Mouse (Mus musculus): ENCODE results near the gene Cradd. TPM values are rescaled to one million over a fixed set of nuclear protein-coding genes. Genes with fewer than 3 reads are reported as not detected.

Cradd gene
- polyA plus RNA-seq, 1 experiment from 2014 or later = 12.0 TPM

- no peak for ATAC-seq (ENCODE audit: low FRiP score, low TSS enrichment)
- WGBS = 74% methylated on average over 7 of the region's 7 CpGs
- DNase-seq = no peak
Measured at GRCm38 (mm10) chr10:95210664-95211372, 113.1 kb downstream of the Cradd start.

DNA sequence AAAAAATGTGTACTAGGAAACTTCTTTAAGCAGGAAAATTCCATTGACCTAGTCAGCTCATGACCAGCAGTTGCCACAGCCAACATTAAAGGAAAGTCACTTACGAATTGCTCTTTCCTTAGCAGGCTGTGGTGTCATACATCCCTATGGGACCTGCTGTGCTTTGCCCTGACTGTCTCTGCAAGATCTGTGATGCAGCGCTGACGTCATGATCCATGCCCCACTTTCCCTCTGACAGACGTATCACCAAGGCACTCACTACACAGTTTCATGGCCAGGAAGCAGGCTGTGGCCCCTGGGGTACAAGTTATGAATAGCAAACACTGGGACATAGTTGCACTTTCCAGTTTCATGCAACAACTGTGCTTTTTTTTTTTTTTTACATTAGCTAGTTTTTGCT lies 113.8 kb downstream of the Cradd start:
- H3K36me3 ChIP-seq (ENCODE audit: control insufficient read depth, insufficient read depth, low read length) = no peaks in the 10 kb centered on the region
- DNase-seq (no peak), ATAC-seq (ENCODE audit: low FRiP score, low TSS enrichment) (no peak)
- no peak overlapping the region for H3K4me3 ChIP-seq (replicated peaks; ENCODE audit: low read depth, low read length)
- H3K4me2 ChIP-seq (ENCODE audit: low read length) = no peak overlapping the region
- WGBS = 78% methylated on average over 4 of the region's 4 CpGs
- H3K27me3 ChIP-seq (ENCODE audit: control insufficient read depth, insufficient read depth, low read length) = no peaks in the 10 kb centered on the region
- 0 out of 2 replicates have a peak, but pooled peaks cover 4% of the 10 kb centered on the region for H3K4me1 ChIP-seq (ENCODE audit: control insufficient read depth, insufficient read depth, low read length)
- no peaks in the 10 kb centered on the region for H3K9me3 ChIP-seq (ENCODE audit: control insufficient read depth, low read length)
- H3K27ac ChIP-seq (replicated peaks; ENCODE audit: low read depth, low read length) = no peak overlapping the region
- no peak overlapping the region for H3K9ac ChIP-seq (replicated peaks; ENCODE audit: low read length)

More at GRCm38 (mm10) chr10:95210664-95211372, 113.1 kb downstream of the Cradd start:
- no peak overlapping the region for H3K4me3 ChIP-seq (replicated peaks; ENCODE audit: low read depth, low read length)
- 0 out of 2 replicates have a peak, but pooled peaks cover 4% of the 10 kb centered on the region for H3K4me1 ChIP-seq (ENCODE audit: control insufficient read depth, insufficient read depth, low read length)
- no peak overlapping the region for H3K9ac ChIP-seq (replicated peaks; ENCODE audit: low read length)
- no peak overlapping the region for H3K27ac ChIP-seq (replicated peaks; ENCODE audit: low read depth, low read length)
- no peak overlapping the region for H3K4me2 ChIP-seq (ENCODE audit: low read length)
- H3K9me3 ChIP-seq (ENCODE audit: control insufficient read depth, low read length) = no peaks in the 10 kb centered on the region
- no peaks in the 10 kb centered on the region for H3K36me3 ChIP-seq (ENCODE audit: control insufficient read depth, insufficient read depth, low read length)
- H3K27me3 ChIP-seq (ENCODE audit: control insufficient read depth, insufficient read depth, low read length) = no peaks in the 10 kb centered on the region

- Histone ChIP-seq H3K9ac (replicated peaks; ENCODE audit: low read length) (no peak overlapping the region), H3K4me2 (ENCODE audit: low read length) (no peak overlapping the region), H3K4me1 (ENCODE audit: control insufficient read depth, insufficient read depth, low read length) (0 out of 2 replicates have a peak, but pooled peaks cover 4% of the 10 kb centered on the region), H3K27ac (replicated peaks; ENCODE audit: low read depth, low read length) (no peak overlapping the region), H3K4me3 (replicated peaks; ENCODE audit: low read depth, low read length) (no peak overlapping the region), H3K36me3 (ENCODE audit: control insufficient read depth, insufficient read depth, low read length) (no peaks in the 10 kb centered on the region), H3K9me3 (ENCODE audit: control insufficient read depth, low read length) (no peaks in the 10 kb centered on the region), H3K27me3 (ENCODE audit: control insufficient read depth, insufficient read depth, low read length) (no peaks in the 10 kb centered on the region)
- DNase-seq (no peak), ATAC-seq (ENCODE audit: low FRiP score, low TSS enrichment) (no peak)
- 94% methylated on average over 8 of the region's 8 CpGs for WGBS
Measured at GRCm38 (mm10) chr10:95207423-95207822, 116.5 kb downstream of the Cradd start.

DNA sequence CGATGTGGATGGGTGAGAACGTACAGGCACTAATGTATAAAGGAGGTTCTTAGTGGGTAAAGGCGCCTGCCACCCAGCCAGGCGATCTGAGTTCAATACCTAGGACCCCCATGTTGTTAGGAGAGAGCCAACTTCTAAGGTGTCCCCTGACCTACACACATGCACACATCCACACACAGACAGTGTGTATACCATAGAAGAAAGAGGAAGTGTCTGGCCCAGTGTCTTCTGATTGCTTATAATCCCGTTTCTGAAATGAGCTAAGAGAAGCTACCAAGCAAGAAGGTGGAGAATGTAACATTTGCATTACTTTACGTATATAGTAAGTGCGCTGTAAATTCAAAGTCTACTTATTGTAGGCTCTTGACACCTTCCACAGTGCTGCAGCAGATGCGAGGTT lies 122.4 kb downstream of the Cradd start:
- H3K27ac ChIP-seq (replicated peaks; ENCODE audit: low read depth, low read length) = no peak overlapping the region
- H3K9ac ChIP-seq (replicated peaks; ENCODE audit: low read length) = no peak overlapping the region
- H3K27me3 ChIP-seq (ENCODE audit: control insufficient read depth, insufficient read depth, low read length) = no peaks in the 10 kb centered on the region
- no peak overlapping the region for H3K4me3 ChIP-seq (replicated peaks; ENCODE audit: low read depth, low read length)
- no peak for ATAC-seq (ENCODE audit: low FRiP score, low TSS enrichment)
- no peak for DNase-seq
- WGBS = 89% methylated on average over 8 of the region's 8 CpGs
- no peaks in the 10 kb centered on the region for H3K9me3 ChIP-seq (ENCODE audit: control insufficient read depth, low read length)
- no peaks in the 10 kb centered on the region for H3K36me3 ChIP-seq (ENCODE audit: control insufficient read depth, insufficient read depth, low read length)
- no peak overlapping the region for H3K4me2 ChIP-seq (ENCODE audit: low read length)
- no peaks in the 10 kb centered on the region for H3K4me1 ChIP-seq (ENCODE audit: control insufficient read depth, insufficient read depth, low read length)

- Histone ChIP-seq H3K9me3 (ENCODE audit: control insufficient read depth, low read length) (no peaks in the 10 kb centered on the region), H3K27ac (replicated peaks; ENCODE audit: low read depth, low read length) (no peak overlapping the region), H3K4me3 (replicated peaks; ENCODE audit: low read depth, low read length) (no peak overlapping the region), H3K4me2 (ENCODE audit: low read length) (no peak overlapping the region), H3K27me3 (ENCODE audit: control insufficient read depth, insufficient read depth, low read length) (no peaks in the 10 kb centered on the region), H3K9ac (replicated peaks; ENCODE audit: low read length) (no peak overlapping the region), H3K36me3 (ENCODE audit: control insufficient read depth, insufficient read depth, low read length) (no peaks in the 10 kb centered on the region), H3K4me1 (ENCODE audit: control insufficient read depth, insufficient read depth, low read length) (no peaks in the 10 kb centered on the region)
- no peak for ATAC-seq (ENCODE audit: low FRiP score, low TSS enrichment)
- WGBS = 58% methylated on average over 7 of the region's 7 CpGs
- peak; percentile 36 for DNase-seq
Measured at GRCm38 (mm10) chr10:95200323-95200722, 123.6 kb downstream of the Cradd start.

- Histone ChIP-seq H3K9ac (replicated peaks; ENCODE audit: low read length) (no peak overlapping the region), H3K4me3 (replicated peaks; ENCODE audit: low read depth, low read length) (no peak overlapping the region), H3K36me3 (ENCODE audit: control insufficient read depth, insufficient read depth, low read length) (no peaks in the 10 kb centered on the region), H3K4me1 (ENCODE audit: control insufficient read depth, insufficient read depth, low read length) (no peaks in the 10 kb centered on the region), H3K27me3 (ENCODE audit: control insufficient read depth, insufficient read depth, low read length) (no peaks in the 10 kb centered on the region), H3K4me2 (ENCODE audit: low read length) (no peak overlapping the region), H3K9me3 (ENCODE audit: control insufficient read depth, low read length) (no peaks in the 10 kb centered on the region), H3K27ac (replicated peaks; ENCODE audit: low read depth, low read length) (no peak overlapping the region)
- ATAC-seq (ENCODE audit: low FRiP score, low TSS enrichment) (no peak), DNase-seq (no peak)
- 81% methylated on average over 11 of the region's 11 CpGs for WGBS
Measured at GRCm38 (mm10) chr10:95199541-95200269, 124.2 kb downstream of the Cradd start.

GRCm38 (mm10) chr10:95197377-95197776 lies 126.6 kb downstream of the Cradd start:
- ATAC-seq (ENCODE audit: low FRiP score, low TSS enrichment) (no peak), DNase-seq (no peak)
- no peaks in the 10 kb centered on the region for H3K27me3 ChIP-seq (ENCODE audit: control insufficient read depth, insufficient read depth, low read length)
- H3K36me3 ChIP-seq (ENCODE audit: control insufficient read depth, insufficient read depth, low read length) = no peaks in the 10 kb centered on the region
- H3K4me1 ChIP-seq (ENCODE audit: control insufficient read depth, insufficient read depth, low read length) = no peaks in the 10 kb centered on the region
- H3K4me2 ChIP-seq (ENCODE audit: low read length) = no peak overlapping the region
- H3K9me3 ChIP-seq (ENCODE audit: control insufficient read depth, low read length) = no peaks in the 10 kb centered on the region
- H3K27ac ChIP-seq (replicated peaks; ENCODE audit: low read depth, low read length) = no peak overlapping the region
- H3K9ac ChIP-seq (replicated peaks; ENCODE audit: low read length) = no peak overlapping the region
- 86% methylated on average over 8 of the region's 8 CpGs for WGBS
- no peak overlapping the region for H3K4me3 ChIP-seq (replicated peaks; ENCODE audit: low read depth, low read length)

GRCm38 (mm10) chr10:95195719-95196118 lies 128.2 kb downstream of the Cradd start:
- 92% methylated on average over 5 of the region's 5 CpGs for WGBS
- ATAC-seq (ENCODE audit: low FRiP score, low TSS enrichment) (no peak), DNase-seq (no peak)
- no peak overlapping the region for H3K4me2 ChIP-seq (ENCODE audit: low read length)
- H3K27me3 ChIP-seq (ENCODE audit: control insufficient read depth, insufficient read depth, low read length) = no peaks in the 10 kb centered on the region
- H3K36me3 ChIP-seq (ENCODE audit: control insufficient read depth, insufficient read depth, low read length) = no peaks in the 10 kb centered on the region
- no peaks in the 10 kb centered on the region for H3K9me3 ChIP-seq (ENCODE audit: control insufficient read depth, low read length)
- no peak overlapping the region for H3K4me3 ChIP-seq (replicated peaks; ENCODE audit: low read depth, low read length)
- no peaks in the 10 kb centered on the region for H3K4me1 ChIP-seq (ENCODE audit: control insufficient read depth, insufficient read depth, low read length)
- no peak overlapping the region for H3K9ac ChIP-seq (replicated peaks; ENCODE audit: low read length)
- no peak overlapping the region for H3K27ac ChIP-seq (replicated peaks; ENCODE audit: low read depth, low read length)

DNA sequence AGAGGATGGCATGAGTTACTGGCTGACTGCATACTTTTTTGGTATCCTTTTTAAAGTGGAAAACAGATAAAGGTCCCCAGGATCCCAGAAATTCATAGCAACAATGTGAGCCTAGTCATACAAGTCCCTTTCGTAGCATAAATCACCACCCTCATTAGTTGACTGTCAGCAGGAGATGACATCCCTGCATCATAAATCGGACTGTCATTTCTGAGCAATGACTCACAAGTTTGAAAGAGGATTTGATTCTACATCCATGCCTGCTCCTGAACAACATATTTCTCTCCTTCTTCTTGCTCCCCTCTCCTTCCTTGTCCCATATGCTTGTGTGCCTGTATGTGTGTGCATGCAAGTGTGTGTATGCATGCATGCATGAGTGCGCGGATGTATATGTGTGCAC lies 129.2 kb downstream of the Cradd start:
- no peaks in the 10 kb centered on the region for H3K4me1 ChIP-seq (ENCODE audit: control insufficient read depth, insufficient read depth, low read length)
- no peak overlapping the region for H3K9ac ChIP-seq (replicated peaks; ENCODE audit: low read length)
- no peaks in the 10 kb centered on the region for H3K9me3 ChIP-seq (ENCODE audit: control insufficient read depth, low read length)
- 94% methylated on average over 4 of the region's 4 CpGs for WGBS
- ATAC-seq (ENCODE audit: low FRiP score, low TSS enrichment) (no peak), DNase-seq (no peak)
- H3K36me3 ChIP-seq (ENCODE audit: control insufficient read depth, insufficient read depth, low read length) = no peaks in the 10 kb centered on the region
- no peaks in the 10 kb centered on the region for H3K27me3 ChIP-seq (ENCODE audit: control insufficient read depth, insufficient read depth, low read length)
- H3K4me3 ChIP-seq (replicated peaks; ENCODE audit: low read depth, low read length) = no peak overlapping the region
- H3K27ac ChIP-seq (replicated peaks; ENCODE audit: low read depth, low read length) = no peak overlapping the region
- H3K4me2 ChIP-seq (ENCODE audit: low read length) = no peak overlapping the region
